Mouse (Mus musculus) embryo, embryonic 9.5 days (tissue): ENCODE results near the gene Gm21708.
"Not testable (repeated sequence)": the region's sequence is repeated elsewhere in the genome, so short reads cannot be mapped to it uniquely, and the experiment has no call there.

Source experiments
- DNase-seq: peaks from one replicate; pipeline ENCODE4 v3.0.0-alpha.2; 2017; ENCODE audit errors: extremely low spot score

Gm21708 gene

DNA sequence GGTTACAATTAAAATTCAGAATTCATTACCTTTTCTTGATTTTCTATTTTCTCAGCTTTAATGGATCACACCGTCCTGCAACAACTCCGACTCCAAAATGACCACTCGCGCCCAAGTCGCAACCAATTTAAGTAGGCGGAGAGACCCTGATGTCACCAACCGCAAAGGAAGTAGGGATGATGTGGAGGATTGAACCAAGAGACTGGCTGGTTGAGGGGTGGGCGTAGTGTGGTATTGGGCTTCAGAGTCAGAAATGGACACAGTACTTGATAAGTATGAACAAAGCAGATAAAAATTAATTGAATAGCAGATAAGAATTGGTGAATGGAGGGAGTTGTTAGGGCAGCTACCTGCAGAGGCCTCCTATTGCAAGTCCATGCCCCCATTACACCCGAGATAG, at the start of gene Gm21708, which contains the start of gene Gm21704:
Gm21708 (minus strand) TSS at position 101 of the 400 bp plus-strand sequence.
Gm21704 (minus strand) TSS at position 101 of the 400 bp plus-strand sequence.
- not testable (repeated sequence) for DNase-seq
